Mouse (Mus musculus) olfactory bulb, adult 2 months (tissue): Measurements from ENCODE around the gene Nmt1.

Source experiments
- CTCF ChIP-seq: fragments of 200-500 bp; IDR thresholded peaks from 2 replicates; pipeline ENCODE4 v1.5.1; 2012; ENCODE audit warnings: low read depth, mild to moderate bottlenecking, low read length, moderate library complexity; ENCODE audit not compliant: insufficient read depth
- POLR2A ChIP-seq: fragments of 200-500 bp; IDR thresholded peaks from 2 replicates; pipeline ENCODE4 v1.6.1; 2012; ENCODE audit warnings: mild to moderate bottlenecking, low read depth, low read length, moderate library complexity; ENCODE audit not compliant: insufficient read depth

DNA sequence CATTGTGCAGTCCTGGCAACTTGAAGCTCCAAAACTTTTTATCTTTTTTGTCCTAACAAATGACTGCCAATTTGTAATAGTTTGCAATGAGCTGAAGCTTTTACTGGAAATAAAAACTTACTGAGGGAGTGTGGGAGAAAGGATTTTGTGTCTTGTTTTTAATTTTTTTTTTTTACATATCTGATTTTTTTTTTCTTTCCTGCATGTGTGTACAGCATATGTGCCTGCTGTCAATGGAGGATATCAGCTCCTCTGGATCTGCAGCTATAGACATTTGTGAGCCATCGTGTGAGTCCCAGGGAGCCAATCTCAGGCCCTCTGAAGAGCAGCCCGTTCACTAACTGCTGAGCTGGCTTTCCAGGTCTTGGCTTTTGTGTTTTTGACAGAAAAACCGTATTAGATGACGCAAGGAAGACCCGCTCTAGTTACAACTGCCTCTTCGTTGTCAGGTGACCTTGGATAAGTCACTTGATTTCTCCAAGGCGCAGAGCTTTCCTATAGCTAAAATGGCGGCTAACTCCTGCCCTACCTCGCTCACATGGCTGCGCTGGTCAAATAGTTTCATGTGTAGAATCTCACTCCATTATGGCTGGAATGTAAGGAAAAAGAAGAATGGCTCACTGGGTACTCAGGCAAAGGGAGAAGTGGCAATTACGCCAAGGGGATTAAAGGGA is 86.4 kb downstream of the Nmt1 start:
- TF ChIP-seq CTCF (no peak), POLR2A (no peak)
